Mouse (Mus musculus): Measurements from ENCODE around the gene Scyl3. TPM values are rescaled to one million over a fixed set of nuclear protein-coding genes. Genes with fewer than 3 reads are reported as not detected.

Gene Scyl3
- polyA plus RNA-seq, 1 experiment, result 3.9 TPM

DNA sequence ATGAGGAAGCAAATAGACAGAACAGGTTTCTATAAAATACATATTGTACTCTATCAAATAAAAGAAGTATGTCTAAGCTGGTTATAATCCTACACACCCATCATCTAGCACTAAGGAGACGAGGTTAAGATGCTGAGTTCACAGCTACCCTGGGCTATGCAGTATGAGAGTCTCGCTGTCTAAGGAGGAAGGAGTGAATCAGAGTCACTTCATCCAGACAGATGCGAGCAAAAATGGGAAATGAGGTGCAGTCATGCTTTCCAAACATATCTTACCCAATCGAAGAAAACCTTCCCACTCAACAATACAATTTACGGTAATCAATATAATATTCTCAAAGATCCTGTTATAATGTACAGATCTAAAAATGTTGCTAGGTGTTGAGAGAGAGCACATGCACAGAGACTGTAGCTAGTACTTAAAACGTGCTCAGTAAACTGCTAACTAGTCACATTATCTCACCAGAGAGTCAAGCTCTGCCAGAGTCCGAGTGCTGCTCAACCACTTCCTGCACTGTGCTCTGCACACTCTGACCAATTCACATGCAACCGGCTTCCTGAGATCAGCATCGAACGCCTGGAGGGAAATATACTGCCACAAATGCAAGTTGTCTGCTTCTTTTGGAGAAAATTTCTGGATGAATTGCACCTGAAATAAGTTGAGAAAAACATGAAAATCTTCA, 35.2 kb downstream of the Scyl3 start:
- Histone ChIP-seq H3K4me3 (no peak overlapping the region), H3K36me3 (ENCODE audit: control insufficient read depth, insufficient read depth) (no peaks in the 10 kb centered on the region)
- no peak for TF ChIP-seq POLR2A (IDR thresholded peaks at IDR 0.05; ENCODE audit: insufficient read length, low read depth)
- TF ChIP-seq REST (IDR thresholded peaks at IDR 0.05; ENCODE audit: insufficient read depth, insufficient read length), result no peak
- no peak for TF ChIP-seq MAX (IDR thresholded peaks at IDR 0.05; ENCODE audit: low read depth)
- no peak for TF ChIP-seq SRF (IDR thresholded peaks at IDR 0.05; ENCODE audit: control insufficient read depth, insufficient read length, low read depth)
- TF ChIP-seq E2F4 (IDR thresholded peaks at IDR 0.05; ENCODE audit: insufficient read depth), result no peak
- TF ChIP-seq MYOD1 (IDR thresholded peaks at IDR 0.05; ENCODE audit: control insufficient read depth in 1 of 3, insufficient read length in 2 of 3, low read depth in 2 of 3), result no peak
- no peak for TF ChIP-seq CEBPB (IDR thresholded peaks at IDR 0.05; ENCODE audit: insufficient read depth, poor library complexity, severe bottlenecking)
- no peak for TF ChIP-seq MYOG (IDR thresholded peaks at IDR 0.05; ENCODE audit: control insufficient read depth in 1 of 3, insufficient read depth in 1 of 3, insufficient read length in 2 of 3, low read depth in 2 of 3)
- TF ChIP-seq TCF12 (IDR thresholded peaks at IDR 0.05; ENCODE audit: insufficient read depth, poor library complexity, severe bottlenecking), result no peak
- no peak for TF ChIP-seq TCF3 (IDR thresholded peaks at IDR 0.05; ENCODE audit: insufficient read length, low read depth)
- TF ChIP-seq USF1 (IDR thresholded peaks at IDR 0.05; ENCODE audit: low read depth), result no peak
- no peak for TF ChIP-seq POLR2AphosphoS2 (IDR thresholded peaks at IDR 0.05; ENCODE audit: insufficient read length, low read depth)

DNA sequence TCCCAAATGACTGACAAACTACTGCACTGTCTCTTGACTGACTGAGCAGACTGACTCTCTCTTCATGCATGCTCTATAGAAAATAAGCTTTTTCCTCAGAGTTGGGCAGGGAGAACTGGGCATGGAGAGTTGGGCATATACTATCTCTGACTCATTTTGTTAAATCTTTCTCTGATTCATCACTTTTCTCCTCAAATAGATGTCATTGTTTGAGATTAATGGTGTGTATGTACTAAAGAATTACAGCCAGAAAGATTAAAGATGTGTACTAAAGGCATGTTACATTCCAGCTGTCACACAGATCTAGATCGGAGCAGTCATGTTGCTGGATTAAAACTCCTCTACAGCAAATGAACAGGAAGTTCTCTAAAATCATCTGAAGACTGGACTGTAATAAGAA, 45.6 kb downstream of the Scyl3 start:
- H3ac ChIP-seq (ENCODE audit: control insufficient read depth, insufficient read length), result no peak overlapping the region
- H3K4me3 ChIP-seq, result no peak overlapping the region
- TF ChIP-seq SRF (IDR thresholded peaks at IDR 0.05; ENCODE audit: control insufficient read depth, insufficient read length, low read depth) (no peak), TCF12 (IDR thresholded peaks at IDR 0.05; ENCODE audit: insufficient read depth, poor library complexity, severe bottlenecking) (no peak), REST (IDR thresholded peaks at IDR 0.05; ENCODE audit: insufficient read depth, insufficient read length) (no peak), POLR2A (IDR thresholded peaks at IDR 0.05; ENCODE audit: insufficient read length, low read depth) (no peak), USF1 (IDR thresholded peaks at IDR 0.05; ENCODE audit: low read depth) (no peak), TCF3 (IDR thresholded peaks at IDR 0.05; ENCODE audit: insufficient read length, low read depth) (no peak)
- H3K79me2 ChIP-seq (ENCODE audit: control insufficient read depth, insufficient read depth), result no peaks in the 10 kb centered on the region
- H3K27me3 ChIP-seq (ENCODE audit: control insufficient read depth, insufficient read depth, insufficient read length), result no peaks in the 10 kb centered on the region
- peaks cover 12% of the 10 kb centered on the region for H3K36me3 ChIP-seq (ENCODE audit: control insufficient read depth, insufficient read depth)
- no peak overlapping the region for H3K4me2 ChIP-seq (ENCODE audit: low read depth)

More for the DNA sequence above, 35.2 kb downstream of the Scyl3 start:
- H3ac ChIP-seq (ENCODE audit: control insufficient read depth, insufficient read length), result no peak overlapping the region
- H3K79me2 ChIP-seq (ENCODE audit: control insufficient read depth, insufficient read depth), result no peaks in the 10 kb centered on the region
- H3K27me3 ChIP-seq (ENCODE audit: control insufficient read depth, insufficient read depth, insufficient read length), result no peaks in the 10 kb centered on the region
- no peak overlapping the region for H3K4me2 ChIP-seq (ENCODE audit: low read depth)

DNA sequence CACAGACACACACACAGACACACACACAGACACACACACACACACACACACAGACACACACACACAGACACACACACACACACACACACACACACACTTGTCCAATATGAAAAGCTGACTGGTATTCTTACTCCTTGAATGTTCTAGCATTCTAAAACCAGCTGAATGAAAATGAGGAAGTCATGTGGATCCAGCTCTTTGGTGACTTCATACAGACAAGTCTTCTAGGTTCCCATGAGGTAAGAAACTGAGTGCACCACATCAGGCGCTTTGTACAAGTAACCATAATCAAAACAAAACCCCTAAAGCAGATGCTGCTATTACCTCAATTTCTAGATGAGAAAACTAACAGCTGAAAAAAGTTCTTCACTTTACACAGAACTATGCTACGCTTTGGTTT, 46.2 kb downstream of the Scyl3 start:
- Histone ChIP-seq H3K4me2 (ENCODE audit: low read depth) (no peak overlapping the region), H3K27me3 (ENCODE audit: control insufficient read depth, insufficient read depth, insufficient read length) (no peaks in the 10 kb centered on the region), H3K36me3 (ENCODE audit: control insufficient read depth, insufficient read depth) (peaks cover 12% of the 10 kb centered on the region), H3K79me2 (ENCODE audit: control insufficient read depth, insufficient read depth) (no peaks in the 10 kb centered on the region), H3K4me3 (no peak overlapping the region), H3ac (ENCODE audit: control insufficient read depth, insufficient read length) (no peak overlapping the region)
- TF ChIP-seq TCF12 (IDR thresholded peaks at IDR 0.05; ENCODE audit: insufficient read depth, poor library complexity, severe bottlenecking) (no peak), POLR2AphosphoS2 (IDR thresholded peaks at IDR 0.05; ENCODE audit: insufficient read length, low read depth) (no peak), E2F4 (IDR thresholded peaks at IDR 0.05; ENCODE audit: insufficient read depth) (no peak), TCF3 (IDR thresholded peaks at IDR 0.05; ENCODE audit: insufficient read length, low read depth) (no peak), CEBPB (IDR thresholded peaks at IDR 0.05; ENCODE audit: insufficient read depth, poor library complexity, severe bottlenecking) (no peak), POLR2A (IDR thresholded peaks at IDR 0.05; ENCODE audit: insufficient read length, low read depth) (no peak), MYOG (IDR thresholded peaks at IDR 0.05; ENCODE audit: control insufficient read depth in 1 of 3, insufficient read depth in 1 of 3, insufficient read length in 2 of 3, low read depth in 2 of 3) (no peak)

DNA sequence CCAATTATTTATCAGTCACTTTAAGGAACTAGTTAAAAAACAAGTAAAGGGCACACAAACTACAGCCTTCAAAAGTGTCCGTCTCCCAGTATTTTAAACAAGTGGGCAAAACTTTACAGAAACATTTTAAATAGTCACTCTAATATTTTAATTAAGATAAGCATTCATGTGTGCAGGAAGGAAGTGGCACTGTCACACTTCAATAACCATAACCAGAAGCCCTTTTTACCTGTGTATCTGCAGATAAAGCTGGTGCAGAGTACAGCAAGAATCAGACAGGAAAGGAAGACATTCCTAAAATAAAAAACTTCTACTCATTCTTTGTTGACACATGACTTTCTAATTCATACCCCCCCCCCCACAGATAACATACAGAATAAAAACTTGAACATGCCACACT, 47.6 kb downstream of the Scyl3 start:
- no peak overlapping the region for H3K4me3 ChIP-seq
- H3ac ChIP-seq (ENCODE audit: control insufficient read depth, insufficient read length), result no peak overlapping the region
- no peaks in the 10 kb centered on the region for H3K79me2 ChIP-seq (ENCODE audit: control insufficient read depth, insufficient read depth)
- H3K4me2 ChIP-seq (ENCODE audit: low read depth), result no peak overlapping the region
- peaks cover 10% of the 10 kb centered on the region for H3K36me3 ChIP-seq (ENCODE audit: control insufficient read depth, insufficient read depth)
- TF ChIP-seq CEBPB (IDR thresholded peaks at IDR 0.05; ENCODE audit: insufficient read depth, poor library complexity, severe bottlenecking), result no peak
- H3K27me3 ChIP-seq (ENCODE audit: control insufficient read depth, insufficient read depth, insufficient read length), result no peaks in the 10 kb centered on the region

DNA sequence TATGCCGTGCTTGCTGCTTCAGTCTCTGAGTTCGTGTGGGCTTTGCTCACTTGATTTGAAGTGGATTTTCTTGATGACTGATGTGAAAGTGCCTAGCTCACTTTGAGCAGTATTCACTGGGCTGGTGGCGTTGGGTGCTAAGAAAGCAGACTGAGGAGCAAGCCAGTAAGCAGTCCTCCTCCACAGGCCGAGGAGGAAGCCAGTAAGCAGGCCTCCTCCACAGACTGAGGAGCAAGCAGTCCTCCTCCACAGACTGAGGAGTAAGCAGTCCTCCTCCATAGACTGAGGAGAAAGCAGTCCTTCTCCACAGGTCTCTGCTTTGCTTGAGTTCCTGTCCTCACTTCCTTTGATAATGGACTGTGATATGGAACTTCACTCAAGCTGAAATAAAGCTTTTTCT, 63.5 kb downstream of the Scyl3 start:
- H3K79me2 ChIP-seq (ENCODE audit: control insufficient read depth, insufficient read depth), result peaks cover 8% of the 10 kb centered on the region
- no peak overlapping the region for H3K4me2 ChIP-seq (ENCODE audit: low read depth)
- no peaks in the 10 kb centered on the region for H3K27me3 ChIP-seq (ENCODE audit: control insufficient read depth, insufficient read depth, insufficient read length)
- H3ac ChIP-seq (ENCODE audit: control insufficient read depth, insufficient read length), result no peak overlapping the region
- peaks cover 7% of the 10 kb centered on the region for H3K36me3 ChIP-seq (ENCODE audit: control insufficient read depth, insufficient read depth)
- no peak for TF ChIP-seq MAX (IDR thresholded peaks at IDR 0.05; ENCODE audit: low read depth)
- TF ChIP-seq POLR2A (IDR thresholded peaks at IDR 0.05; ENCODE audit: insufficient read length, low read depth), result no peak
- no peak for TF ChIP-seq REST (IDR thresholded peaks at IDR 0.05; ENCODE audit: insufficient read depth, insufficient read length)
- no peak for TF ChIP-seq MYOG (IDR thresholded peaks at IDR 0.05; ENCODE audit: control insufficient read depth in 1 of 3, insufficient read depth in 1 of 3, insufficient read length in 2 of 3, low read depth in 2 of 3)
- no peak for TF ChIP-seq CEBPB (IDR thresholded peaks at IDR 0.05; ENCODE audit: insufficient read depth, poor library complexity, severe bottlenecking)
- no peak for TF ChIP-seq USF1 (IDR thresholded peaks at IDR 0.05; ENCODE audit: low read depth)
- no peak for TF ChIP-seq TCF12 (IDR thresholded peaks at IDR 0.05; ENCODE audit: insufficient read depth, poor library complexity, severe bottlenecking)
- no peak for TF ChIP-seq MYOD1 (IDR thresholded peaks at IDR 0.05; ENCODE audit: control insufficient read depth in 1 of 3, insufficient read length in 2 of 3, low read depth in 2 of 3)
- TF ChIP-seq POLR2AphosphoS2 (IDR thresholded peaks at IDR 0.05; ENCODE audit: insufficient read length, low read depth), result no peak
- H3K4me3 ChIP-seq, result no peak overlapping the region

All from myocyte (in vitro differentiated cells).